Mouse (Mus musculus): ENCODE results near the gene Nsun2. TPM values are rescaled to one million over a fixed set of nuclear protein-coding genes. Genes with fewer than 3 reads are reported as not detected.
"Not testable (repeated sequence)": the region's sequence is repeated elsewhere in the genome, so short reads cannot be mapped to it uniquely, and the experiment has no call there.

The Nsun2 gene
- polyA plus RNA-seq, 1 experiment from 2014 or later = 87.3 TPM

DNA sequence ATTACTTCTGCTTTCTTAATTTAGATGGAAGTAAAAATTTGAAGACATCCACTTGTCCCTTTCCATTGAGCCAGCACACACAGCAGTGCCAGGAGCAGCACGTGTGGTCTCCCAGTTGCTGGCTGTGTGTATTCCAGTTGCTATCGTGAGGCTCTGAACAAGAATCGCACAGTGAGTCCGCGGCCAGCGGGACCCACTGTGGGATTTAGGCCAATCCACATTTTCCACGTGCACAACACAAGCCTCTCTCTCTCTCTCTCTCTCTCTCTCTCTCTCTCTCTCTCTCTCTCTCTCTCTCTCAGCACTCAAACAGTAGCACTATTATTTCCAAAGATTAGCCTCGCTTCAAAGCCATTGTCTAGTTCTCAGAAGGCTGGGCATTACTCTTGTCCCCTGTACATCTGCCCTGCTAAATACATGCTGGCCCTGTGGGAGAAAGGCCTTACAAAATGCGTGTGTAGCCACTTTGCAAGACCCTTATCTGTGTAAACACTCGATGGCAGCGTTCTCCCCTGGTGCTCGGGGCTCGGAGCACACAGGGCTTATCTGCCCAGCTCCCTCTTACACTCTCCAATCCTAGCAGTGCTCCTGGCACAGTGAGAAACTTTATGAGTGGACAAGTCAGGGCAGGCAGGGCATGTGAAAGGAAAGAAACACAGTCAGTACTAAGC lies 25.9 kb downstream of the Nsun2 start:
- no peak overlapping the region for H3K4me2 ChIP-seq (replicated peaks)
- 0 out of 2 replicates have a peak, but pooled peaks have one; percentile 13 for ATAC-seq (replicated peaks)

DNA sequence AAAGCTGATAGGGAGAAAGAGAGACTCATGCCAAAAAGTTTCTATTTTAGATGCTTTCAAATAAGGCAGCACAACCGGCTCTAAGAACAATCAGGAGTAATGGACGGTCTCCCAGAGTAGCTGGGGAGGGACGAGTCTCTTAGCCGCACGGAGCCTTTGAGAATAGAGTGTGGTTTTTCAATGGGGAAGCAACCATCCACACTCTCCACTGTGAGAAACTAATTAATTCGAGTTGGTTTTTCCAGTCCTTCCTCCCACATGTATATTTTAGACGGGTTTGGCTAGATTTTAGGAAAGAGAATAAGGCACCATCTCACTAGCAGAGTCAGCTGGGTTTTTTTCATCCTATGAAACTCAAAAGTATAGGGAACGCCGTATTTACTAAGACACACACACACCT lies 28.5 kb downstream of the Nsun2 start:
- no peaks in the 10 kb centered on the region for H3K36me3 ChIP-seq
- WGBS = 77% methylated on average over 9 of the region's 9 CpGs
- H3K27ac ChIP-seq (replicated peaks) = no peak overlapping the region
- H3K4me3 ChIP-seq = no peak overlapping the region
- ATAC-seq (replicated peaks) = no peak
- no peak overlapping the region for H3K9ac ChIP-seq (replicated peaks)
- 0 out of 2 replicates have a peak, but pooled peaks cover 3% of the 10 kb centered on the region for H3K4me1 ChIP-seq
- H3K27me3 ChIP-seq = no peaks in the 10 kb centered on the region
- no peak overlapping the region for H3K4me2 ChIP-seq (replicated peaks)
- H3K9me3 ChIP-seq = no peaks in the 10 kb centered on the region

More for the DNA sequence above, 25.9 kb downstream of the Nsun2 start:
- H3K36me3 ChIP-seq = no peaks in the 10 kb centered on the region
- 0 out of 2 replicates have a peak, but pooled peaks cover 3% of the 10 kb centered on the region for H3K4me1 ChIP-seq
- H3K27ac ChIP-seq (replicated peaks) = no peak overlapping the region
- no peak overlapping the region for H3K9ac ChIP-seq (replicated peaks)
- H3K27me3 ChIP-seq = no peaks in the 10 kb centered on the region
- no peak overlapping the region for H3K4me3 ChIP-seq
- H3K9me3 ChIP-seq = no peaks in the 10 kb centered on the region
- 34% methylated on average over 13 of the region's 13 CpGs for WGBS

DNA sequence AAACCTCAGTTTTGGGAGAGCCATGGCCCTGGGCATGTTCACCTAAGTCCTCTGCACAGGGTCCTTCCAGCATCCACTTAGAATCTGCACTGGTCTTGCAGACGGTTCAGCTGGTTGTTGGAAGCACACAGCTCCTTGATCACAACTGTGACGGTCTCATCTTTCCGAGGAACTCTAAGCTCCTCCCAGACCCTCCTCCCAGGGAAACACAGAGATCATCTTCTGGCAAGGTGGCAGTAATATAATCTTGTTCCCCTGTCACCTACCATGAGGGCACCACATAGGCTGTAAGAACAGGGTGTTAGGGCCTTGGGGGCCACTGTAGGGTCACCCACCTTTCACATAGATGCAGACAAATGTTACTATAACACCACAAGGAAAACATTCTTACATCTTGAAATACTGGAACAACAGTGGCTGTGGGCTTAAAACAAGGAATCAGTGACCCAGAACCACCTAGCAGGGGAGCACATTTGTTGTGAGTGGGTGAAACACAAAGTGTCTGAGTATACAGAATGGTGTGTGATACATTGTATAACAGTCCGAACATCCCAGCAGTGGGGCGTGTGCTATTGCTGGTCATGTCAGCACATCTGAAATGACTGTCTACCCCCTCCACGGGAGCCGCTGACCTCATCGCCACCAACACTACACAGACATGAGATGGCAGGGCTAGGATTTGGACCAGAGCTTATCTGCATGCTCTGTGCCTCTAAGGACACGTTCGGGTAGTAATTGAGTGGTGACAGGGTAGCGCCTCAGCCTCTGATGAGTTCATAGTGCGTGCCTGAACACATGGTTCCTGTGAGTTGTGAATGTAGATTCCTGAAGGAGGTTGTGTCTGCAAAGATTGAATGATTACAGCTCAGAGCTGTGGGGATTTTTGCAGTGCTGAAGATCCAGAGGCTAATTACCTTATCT lies 29.4 kb downstream of the Nsun2 start:
- no peak for ATAC-seq (replicated peaks)
- H3K9me3 ChIP-seq = no peaks in the 10 kb centered on the region
- H3K4me2 ChIP-seq (replicated peaks) = no peak overlapping the region
- no peak overlapping the region for H3K4me3 ChIP-seq
- H3K27me3 ChIP-seq = no peaks in the 10 kb centered on the region
- H3K4me1 ChIP-seq = 0 out of 2 replicates have a peak, but pooled peaks cover 3% of the 10 kb centered on the region
- H3K9ac ChIP-seq (replicated peaks) = no peak overlapping the region
- H3K36me3 ChIP-seq = no peaks in the 10 kb centered on the region
- WGBS = 85% methylated on average over 12 of the region's 12 CpGs
- no peak overlapping the region for H3K27ac ChIP-seq (replicated peaks)

DNA sequence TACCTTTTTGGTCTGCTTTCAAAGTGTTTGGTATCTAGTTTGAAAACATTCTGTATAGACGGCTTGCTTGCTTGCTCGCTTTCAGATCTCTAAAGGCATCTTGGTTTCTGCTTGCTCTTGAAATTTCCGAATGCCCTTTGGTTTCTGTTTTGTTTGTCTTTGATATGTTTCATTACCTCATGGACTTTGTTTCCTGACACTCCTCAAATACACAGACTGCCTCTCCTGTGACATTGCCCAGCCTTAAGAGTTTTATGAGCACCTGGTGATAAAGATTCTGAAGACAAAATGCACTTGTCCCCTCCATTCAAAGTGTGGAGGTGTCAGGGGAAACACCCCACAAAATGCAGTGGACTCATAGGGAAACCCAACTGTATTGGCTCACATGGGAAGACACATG lies 30.4 kb downstream of the Nsun2 start:
- 81% methylated on average over 3 of the region's 3 CpGs for WGBS
- H3K9ac ChIP-seq (replicated peaks) = no peak overlapping the region

DNA sequence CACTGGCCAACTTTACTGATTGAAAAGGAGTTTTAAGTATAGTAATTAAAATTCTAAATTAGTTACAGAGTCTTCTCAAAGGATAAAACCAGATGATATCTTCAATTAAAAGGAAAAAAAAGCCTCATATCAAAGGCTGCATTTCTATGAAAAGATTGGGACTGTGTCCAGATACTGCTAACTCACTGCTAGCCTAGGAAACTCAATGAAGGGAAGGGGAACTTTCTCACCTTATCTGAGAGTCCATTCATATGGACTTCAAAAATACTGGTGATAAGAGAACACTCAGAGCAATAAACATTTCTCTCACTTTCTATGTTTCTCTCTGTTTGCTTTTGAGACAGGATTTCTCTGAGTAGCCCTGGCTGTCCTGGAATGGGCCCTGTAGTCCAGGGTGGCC lies 31.0 kb downstream of the Nsun2 start:
- Histone ChIP-seq H3K36me3 (no peaks in the 10 kb centered on the region), H3K27ac (replicated peaks) (no peak overlapping the region), H3K4me2 (replicated peaks) (no peak overlapping the region), H3K9ac (replicated peaks) (no peak overlapping the region), H3K27me3 (no peaks in the 10 kb centered on the region), H3K4me1 (no peaks in the 10 kb centered on the region), H3K4me3 (no peak overlapping the region), H3K9me3 (no peaks in the 10 kb centered on the region)
- ATAC-seq (replicated peaks) = no peak

More for the DNA sequence above, 30.4 kb downstream of the Nsun2 start:
- no peak overlapping the region for H3K4me3 ChIP-seq
- no peaks in the 10 kb centered on the region for H3K36me3 ChIP-seq
- H3K27me3 ChIP-seq = no peaks in the 10 kb centered on the region
- H3K27ac ChIP-seq (replicated peaks) = no peak overlapping the region
- no peak for ATAC-seq (replicated peaks)
- no peak overlapping the region for H3K4me2 ChIP-seq (replicated peaks)
- 0 out of 2 replicates have a peak, but pooled peaks cover 3% of the 10 kb centered on the region for H3K4me1 ChIP-seq
- no peaks in the 10 kb centered on the region for H3K9me3 ChIP-seq

DNA sequence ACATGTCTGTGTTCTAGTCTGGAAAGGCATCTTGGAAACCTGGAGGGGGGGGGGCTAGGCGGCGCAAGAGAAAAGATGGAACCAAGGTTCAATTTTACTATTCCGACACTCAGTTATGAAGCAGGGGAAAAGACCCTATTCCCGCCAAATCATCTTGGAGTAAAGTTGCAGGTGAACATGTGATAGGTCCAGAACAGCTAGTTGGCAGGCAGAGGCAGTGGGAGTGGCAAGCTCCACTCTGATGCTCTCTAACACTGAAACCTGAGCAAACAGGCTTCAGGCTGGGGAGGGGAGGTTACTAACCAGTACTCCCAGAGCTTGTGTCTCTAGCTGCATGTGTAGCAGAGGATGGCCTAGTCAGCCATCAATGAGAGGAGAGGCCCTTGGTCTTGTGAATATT lies 31.9 kb downstream of the Nsun2 start:
- not testable (repeated sequence) for H3K36me3 ChIP-seq; H3K9me3 ChIP-seq; ATAC-seq (replicated peaks); H3K4me3 ChIP-seq; H3K27ac ChIP-seq (replicated peaks); H3K9ac ChIP-seq (replicated peaks); H3K27me3 ChIP-seq; H3K4me1 ChIP-seq; H3K4me2 ChIP-seq (replicated peaks)
- 96% methylated on average over 4 of the region's 4 CpGs for WGBS

DNA sequence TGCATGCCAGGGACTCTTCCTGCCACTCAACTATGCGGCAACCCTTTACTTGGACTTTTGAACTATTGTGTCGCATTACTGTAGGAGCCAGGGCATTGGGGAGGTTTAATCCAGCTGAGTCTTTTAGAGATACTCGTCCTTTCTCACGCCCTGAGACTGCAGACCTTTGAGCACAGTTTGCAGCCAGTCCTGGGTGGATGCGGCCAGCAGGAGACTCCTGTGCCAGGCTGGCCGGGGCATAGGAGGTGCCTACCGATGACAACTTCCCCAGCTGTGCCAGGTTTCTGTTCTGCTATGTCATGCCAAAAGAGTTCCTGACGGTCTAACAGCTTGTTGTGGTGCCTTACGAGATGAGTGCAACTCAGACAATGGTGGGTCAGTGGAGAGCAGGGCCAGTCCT lies 35.7 kb downstream of the Nsun2 start:
- H3K4me1 ChIP-seq = no peaks in the 10 kb centered on the region
- H3K4me3 ChIP-seq = no peak overlapping the region
- no peaks in the 10 kb centered on the region for H3K9me3 ChIP-seq
- 83% methylated on average over 9 of the region's 9 CpGs for WGBS
- H3K9ac ChIP-seq (replicated peaks) = no peak overlapping the region
- no peaks in the 10 kb centered on the region for H3K27me3 ChIP-seq
- no peak overlapping the region for H3K4me2 ChIP-seq (replicated peaks)
- H3K27ac ChIP-seq (replicated peaks) = no peak overlapping the region
- no peak for ATAC-seq (replicated peaks)
- no peaks in the 10 kb centered on the region for H3K36me3 ChIP-seq

DNA sequence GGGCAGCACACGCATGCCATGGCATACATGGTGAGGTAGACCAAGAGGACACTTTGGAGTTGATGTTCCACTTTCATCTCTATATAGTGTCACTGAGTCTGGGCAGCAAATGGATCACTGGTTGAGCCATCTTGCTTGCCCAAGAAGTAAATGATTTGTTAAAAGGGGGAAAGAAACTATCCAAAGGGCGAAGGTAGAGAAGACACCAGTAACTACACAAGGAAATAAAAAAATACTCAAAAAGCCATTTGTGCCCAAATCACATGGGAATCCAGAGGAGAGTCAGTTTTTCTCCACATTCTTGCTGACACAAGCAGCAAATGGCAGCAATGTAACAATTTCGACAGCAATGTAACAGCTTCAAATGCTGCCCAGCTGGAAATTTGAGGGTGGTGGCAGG lies 39.0 kb downstream of the Nsun2 start:
- Histone ChIP-seq H3K27ac (replicated peaks) (no peak overlapping the region), H3K27me3 (no peaks in the 10 kb centered on the region), H3K4me3 (no peak overlapping the region), H3K4me2 (replicated peaks) (no peak overlapping the region), H3K4me1 (no peaks in the 10 kb centered on the region), H3K9me3 (no peaks in the 10 kb centered on the region), H3K36me3 (no peaks in the 10 kb centered on the region), H3K9ac (replicated peaks) (no peak overlapping the region)
- WGBS = 85% methylated on average over 3 of the region's 3 CpGs
- no peak for ATAC-seq (replicated peaks)

DNA sequence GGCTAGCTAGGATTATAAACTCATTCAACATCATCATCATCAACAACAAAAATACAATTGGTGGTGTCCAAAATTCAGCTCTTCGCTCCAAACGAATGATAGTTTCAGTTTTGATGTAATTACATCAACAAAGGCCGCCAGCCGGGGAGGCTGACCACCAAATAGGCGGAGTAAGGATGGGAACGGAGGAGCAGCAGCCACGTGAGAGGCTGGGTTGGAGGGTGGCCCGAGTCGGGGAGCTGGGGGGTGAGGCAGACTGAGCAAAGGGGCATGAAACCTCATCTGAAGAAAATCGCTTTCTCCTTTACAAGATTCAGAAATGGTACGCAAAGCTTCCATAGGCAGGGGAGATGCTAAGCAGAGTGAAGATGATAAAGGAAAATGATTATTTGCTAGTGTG lies 43.1 kb downstream of the Nsun2 start:
- Histone ChIP-seq H3K4me3 (no peak overlapping the region), H3K9ac (replicated peaks) (no peak overlapping the region), H3K4me2 (replicated peaks) (no peak overlapping the region), H3K4me1 (no peaks in the 10 kb centered on the region), H3K27me3 (no peaks in the 10 kb centered on the region), H3K27ac (replicated peaks) (no peak overlapping the region), H3K36me3 (no peaks in the 10 kb centered on the region), H3K9me3 (no peaks in the 10 kb centered on the region)
- no peak for ATAC-seq (replicated peaks)
- 59% methylated on average over 11 of the region's 11 CpGs for WGBS

DNA sequence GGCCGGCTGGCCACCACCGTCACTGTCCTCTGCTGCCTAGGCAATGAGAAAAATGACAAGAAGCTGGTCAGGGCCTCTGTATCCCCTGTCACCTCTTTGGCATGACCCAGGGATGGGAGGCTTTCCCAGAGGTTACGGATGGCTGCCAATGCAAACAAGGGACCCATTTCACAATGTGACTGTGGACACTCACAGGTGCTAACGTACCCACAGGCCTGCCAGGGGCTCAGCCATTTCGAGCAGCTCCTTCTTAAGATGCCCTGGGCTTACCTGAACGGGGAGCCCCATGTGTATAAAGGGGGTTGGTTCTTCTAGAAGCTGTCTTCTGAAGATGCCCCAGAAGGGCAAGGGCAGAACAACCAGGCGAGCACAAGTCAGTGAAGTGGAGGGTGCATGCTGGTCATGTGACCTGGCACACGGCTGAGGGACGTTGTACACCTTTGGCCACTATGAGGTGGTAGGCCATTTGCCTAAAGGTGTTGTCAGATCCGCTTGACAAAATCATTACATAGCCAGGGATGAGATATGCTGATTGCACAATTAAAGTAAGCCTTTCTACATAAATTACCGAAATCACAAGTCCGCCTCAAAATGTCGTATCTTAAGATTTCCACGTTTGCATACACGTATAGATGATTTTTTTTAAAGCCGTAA lies 43.8 kb downstream of the Nsun2 start:
- ATAC-seq (replicated peaks) = no peak
- Histone ChIP-seq H3K4me2 (replicated peaks) (no peak overlapping the region), H3K9ac (replicated peaks) (no peak overlapping the region), H3K27me3 (no peaks in the 10 kb centered on the region), H3K27ac (replicated peaks) (no peak overlapping the region), H3K9me3 (no peaks in the 10 kb centered on the region), H3K36me3 (no peaks in the 10 kb centered on the region), H3K4me3 (no peak overlapping the region), H3K4me1 (no peaks in the 10 kb centered on the region)
- 94% methylated on average over 16 of the region's 16 CpGs for WGBS

DNA sequence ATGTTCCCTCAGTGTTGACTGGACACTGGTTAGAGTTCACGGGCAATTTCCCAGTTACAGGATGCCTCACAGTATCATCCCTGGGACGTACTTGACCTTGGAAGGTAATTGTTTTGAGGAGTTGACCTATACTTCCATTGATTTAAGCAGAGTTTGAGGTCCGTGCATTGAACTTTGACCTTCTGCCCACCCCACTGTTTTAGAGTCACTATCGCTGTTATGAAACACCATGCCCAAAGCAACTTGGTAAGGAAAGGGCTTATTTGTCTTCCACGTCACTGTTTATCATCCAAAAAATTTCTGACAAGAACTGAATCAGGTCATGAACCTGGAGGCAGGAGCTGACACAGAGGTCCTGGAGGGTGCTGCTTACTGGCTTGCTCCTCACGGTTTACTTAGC lies 48.9 kb downstream of the Nsun2 start:
- H3K27ac ChIP-seq (replicated peaks) = no peak overlapping the region
- H3K4me2 ChIP-seq (replicated peaks) = no peak overlapping the region
- 93% methylated on average over 6 of the region's 6 CpGs for WGBS
- H3K36me3 ChIP-seq = no peaks in the 10 kb centered on the region
- no peaks in the 10 kb centered on the region for H3K9me3 ChIP-seq
- no peak overlapping the region for H3K4me3 ChIP-seq
- no peaks in the 10 kb centered on the region for H3K4me1 ChIP-seq
- no peaks in the 10 kb centered on the region for H3K27me3 ChIP-seq
- ATAC-seq (replicated peaks) = no peak
- no peak overlapping the region for H3K9ac ChIP-seq (replicated peaks)

DNA sequence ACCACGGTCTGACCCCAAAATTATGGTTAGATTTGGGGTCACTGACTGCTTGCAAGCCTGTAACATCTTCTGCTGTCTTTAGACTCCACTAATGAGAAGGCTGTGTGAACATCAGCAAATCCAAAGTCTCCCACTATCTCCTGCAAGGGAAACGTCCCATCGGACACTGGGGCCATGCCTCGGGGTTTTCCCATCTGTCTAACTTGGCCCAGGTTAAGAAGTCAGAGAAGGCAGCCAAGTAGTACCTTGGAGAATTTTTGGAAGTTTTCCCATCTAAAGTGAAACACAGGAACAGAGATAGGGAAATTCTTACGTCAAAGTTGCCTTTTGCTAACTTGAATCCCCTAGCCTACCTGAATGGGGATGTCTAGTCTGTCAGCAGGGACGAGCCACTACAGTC lies 50.0 kb downstream of the Nsun2 start:
- ATAC-seq (replicated peaks) = no peak
- no peaks in the 10 kb centered on the region for H3K27me3 ChIP-seq
- H3K4me1 ChIP-seq = no peaks in the 10 kb centered on the region
- no peak overlapping the region for H3K4me2 ChIP-seq (replicated peaks)
- 93% methylated on average over 6 of the region's 6 CpGs for WGBS
- no peak overlapping the region for H3K9ac ChIP-seq (replicated peaks)
- no peaks in the 10 kb centered on the region for H3K9me3 ChIP-seq
- H3K4me3 ChIP-seq = no peak overlapping the region
- H3K27ac ChIP-seq (replicated peaks) = no peak overlapping the region
- H3K36me3 ChIP-seq = no peaks in the 10 kb centered on the region
